Comparison of ENCODE assay signal across 21 mouse cellular contexts in the genomic region with DNA sequence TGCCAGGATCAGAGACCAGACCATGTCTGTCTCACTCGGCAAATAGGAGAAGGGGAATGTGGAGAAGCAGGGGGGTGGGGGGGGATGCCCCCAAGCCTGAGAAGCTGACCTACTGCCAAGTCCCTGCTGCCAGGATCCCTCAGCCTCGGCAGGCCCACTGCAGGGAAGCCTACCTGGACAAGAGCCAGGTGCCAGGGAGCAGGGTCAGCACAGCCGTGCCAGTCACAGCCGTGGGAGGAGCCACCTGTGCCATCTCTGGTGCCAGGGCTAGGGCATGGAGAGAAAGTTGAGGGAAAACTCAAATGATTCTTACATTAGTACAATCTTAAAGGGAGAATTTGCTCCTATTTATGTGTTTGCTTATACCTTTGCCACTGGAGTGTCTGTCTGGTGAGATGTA. TPM values are rescaled to one million over a fixed set of nuclear protein-coding genes. Genes with fewer than 3 reads are reported as not detected.
DNase-seq lines count a peak whose midpoint lies in the region; ATAC-seq lines count a peak whose summit lies in the region.
"Had no signal": no experiment of that assay in that cellular context is flagged by ENCODE, and none has a peak within 500 bp of the region (broad histone marks: within the 10 kb centered on the region; RNA-seq: fewer than 3 reads in every experiment).

No protein-coding gene starts in this region.

- H3K27ac ChIP-seq in hindbrain, embryonic 15.5 days (replicated peaks), result no peak overlapping the region
- H3K27ac ChIP-seq in hindbrain, embryonic 12.5 days, result no peak overlapping the region
- H3K27ac ChIP-seq in midbrain, embryonic 14.5 days (replicated peaks; ENCODE audit: low read depth, low read length), result no peak overlapping the region
- H3K27ac ChIP-seq in midbrain, embryonic 11.5 days (ENCODE audit: low read depth, low read length), result no peak overlapping the region
- no peak overlapping the region for H3K27ac ChIP-seq in midbrain, embryonic 16.5 days (ENCODE audit: low read length)
- H3K27ac ChIP-seq: heart, adult 2 months; heart, embryonic 15.5 days; midbrain, embryonic 12.5 days; neural tube, embryonic 12.5 days had no signal

- no peak for DNase-seq in midbrain, embryonic 14.5 days
- DNase-seq in midbrain, embryonic 11.5 days (ENCODE audit: low spot score, missing footprints), result no peak
- peak; percentile 82 for DNase-seq in cerebellum, adult 9-10 months
- no peak for DNase-seq in heart, postnatal 25 days (ENCODE audit: low spot score)
- DNase-seq in embryo, embryonic 11 days, result no peak
- DNase-seq: adrenal gland, postnatal 10 days; gastrocnemius, postnatal 10 days; heart, adult 2 months; kidney, adult 18-20 months; kidney, postnatal 25 days; lung, adult 2 months; lung, postnatal 36 days; thymus, postnatal 4 days had no signal

- H3K4me2 ChIP-seq in hindbrain, embryonic 15.5 days, result peak overlapping the region; percentile 83
- H3K4me2 ChIP-seq in hindbrain, embryonic 12.5 days (replicated peaks), result no peak overlapping the region
- H3K4me2 ChIP-seq in midbrain, embryonic 14.5 days (ENCODE audit: low read length), result peak overlapping the region; percentile 10; the same call in 1 of the 2 replicates
- no peak overlapping the region for H3K4me2 ChIP-seq in midbrain, embryonic 11.5 days
- peak overlapping the region; percentile 61 for H3K4me2 ChIP-seq in midbrain, embryonic 16.5 days (ENCODE audit: low read length)
- H3K4me2 ChIP-seq: liver, embryonic 11.5 days had no signal

- no peaks in the 10 kb centered on the region for H3K9me3 ChIP-seq in hindbrain, embryonic 15.5 days
- H3K9me3 ChIP-seq in hindbrain, embryonic 12.5 days (replicated peaks), result no peaks in the 10 kb centered on the region
- no peaks in the 10 kb centered on the region for H3K9me3 ChIP-seq in midbrain, embryonic 14.5 days (ENCODE audit: control insufficient read depth, low read length)
- no peaks in the 10 kb centered on the region for H3K9me3 ChIP-seq in midbrain, embryonic 11.5 days (ENCODE audit: control insufficient read depth, low read length)
- H3K9me3 ChIP-seq in midbrain, embryonic 16.5 days (replicated peaks; ENCODE audit: control insufficient read depth, low read length, poor library complexity, severe bottlenecking), result no peaks in the 10 kb centered on the region
- H3K9me3 ChIP-seq: heart, embryonic 15.5 days; midbrain, embryonic 12.5 days; neural tube, embryonic 12.5 days had no signal

- ATAC-seq in hindbrain, embryonic 15.5 days (ENCODE audit: low FRiP score, low read depth), result no peak
- ATAC-seq in hindbrain, embryonic 12.5 days (ENCODE audit: low FRiP score), result no peak
- ATAC-seq in midbrain, embryonic 14.5 days (ENCODE audit: low FRiP score, low TSS enrichment), result no peak
- no peak for ATAC-seq in midbrain, embryonic 11.5 days (ENCODE audit: low FRiP score)
- no peak for ATAC-seq in midbrain, embryonic 16.5 days

- no peak overlapping the region for H3K4me3 ChIP-seq in hindbrain, embryonic 15.5 days
- H3K4me3 ChIP-seq in hindbrain, embryonic 12.5 days, result no peak overlapping the region
- H3K4me3 ChIP-seq in midbrain, embryonic 14.5 days (replicated peaks; ENCODE audit: low read depth, low read length), result no peak overlapping the region
- H3K4me3 ChIP-seq in midbrain, embryonic 11.5 days (ENCODE audit: low read depth, low read length), result no peak overlapping the region
- H3K4me3 ChIP-seq in midbrain, embryonic 16.5 days (ENCODE audit: low read depth, low read length), result no peak overlapping the region
- H3K4me3 ChIP-seq: heart, adult 2 months; heart, embryonic 15.5 days; neural tube, embryonic 12.5 days had no signal

- peaks cover 5% of the 10 kb centered on the region for H3K27me3 ChIP-seq in hindbrain, embryonic 15.5 days
- H3K27me3 ChIP-seq in hindbrain, embryonic 12.5 days, result peaks cover 65% of the 10 kb centered on the region
- H3K27me3 ChIP-seq in midbrain, embryonic 14.5 days (ENCODE audit: control insufficient read depth, insufficient read depth, low read length), result peaks cover 48% of the 10 kb centered on the region
- H3K27me3 ChIP-seq in midbrain, embryonic 11.5 days (ENCODE audit: control insufficient read depth, insufficient read depth, low read length), result peaks cover 56% of the 10 kb centered on the region
- peaks cover 15% of the 10 kb centered on the region for H3K27me3 ChIP-seq in midbrain, embryonic 16.5 days (ENCODE audit: control insufficient read depth, insufficient read depth, low read depth, low read length)

- H3K4me1 ChIP-seq in hindbrain, embryonic 15.5 days (replicated peaks), result peaks cover 37% of the 10 kb centered on the region
- peaks cover 27% of the 10 kb centered on the region for H3K4me1 ChIP-seq in hindbrain, embryonic 12.5 days
- peaks cover 5% of the 10 kb centered on the region; the same call in 1 of the 2 replicates for H3K4me1 ChIP-seq in midbrain, embryonic 14.5 days (ENCODE audit: control insufficient read depth, insufficient read depth, low read length)
- peaks cover 13% of the 10 kb centered on the region for H3K4me1 ChIP-seq in midbrain, embryonic 11.5 days (ENCODE audit: control insufficient read depth, insufficient read depth, low read length)
- peaks cover 20% of the 10 kb centered on the region for H3K4me1 ChIP-seq in midbrain, embryonic 16.5 days (ENCODE audit: control insufficient read depth, insufficient read depth, low read length)

- 24% methylated on average over 4 of the region's 4 CpGs for WGBS in hindbrain, embryonic 15.5 days
- 65% methylated on average over 4 of the region's 4 CpGs for WGBS in hindbrain, embryonic 12.5 days
- WGBS in midbrain, embryonic 14.5 days, result 66% methylated on average over 4 of the region's 4 CpGs
- WGBS in midbrain, embryonic 11.5 days, result 77% methylated on average over 4 of the region's 4 CpGs
- WGBS in midbrain, embryonic 16.5 days, result 59% methylated on average over 4 of the region's 4 CpGs

- no peaks in the 10 kb centered on the region for H3K36me3 ChIP-seq in hindbrain, embryonic 15.5 days
- no peaks in the 10 kb centered on the region for H3K36me3 ChIP-seq in hindbrain, embryonic 12.5 days
- H3K36me3 ChIP-seq in midbrain, embryonic 14.5 days (ENCODE audit: control insufficient read depth, insufficient read depth, low read length), result no peaks in the 10 kb centered on the region
- no peaks in the 10 kb centered on the region for H3K36me3 ChIP-seq in midbrain, embryonic 11.5 days (ENCODE audit: control insufficient read depth, insufficient read depth, low read length)
- H3K36me3 ChIP-seq in midbrain, embryonic 16.5 days (ENCODE audit: control insufficient read depth, insufficient read depth, low read length), result no peaks in the 10 kb centered on the region
- H3K36me3 ChIP-seq: heart, embryonic 15.5 days; midbrain, embryonic 12.5 days; neural tube, embryonic 12.5 days had no signal

- intact Hi-C loops in heart, postnatal 25 days (cut with DNase I), result no loop called here

- H3K9ac ChIP-seq in hindbrain, embryonic 15.5 days, result no peak overlapping the region
- no peak overlapping the region for H3K9ac ChIP-seq in hindbrain, embryonic 12.5 days
- no peak overlapping the region for H3K9ac ChIP-seq in midbrain, embryonic 14.5 days (replicated peaks; ENCODE audit: low read length)
- H3K9ac ChIP-seq in midbrain, embryonic 11.5 days (ENCODE audit: low read length), result no peak overlapping the region
- H3K9ac ChIP-seq in midbrain, embryonic 16.5 days (ENCODE audit: low read depth, low read length), result no peak overlapping the region
- H3K9ac ChIP-seq: heart, embryonic 15.5 days; midbrain, embryonic 12.5 days; neural tube, embryonic 12.5 days had no signal

RNA-seq across cellular contexts. Expression of a gene that starts 2.3 kb away (rescaled TPM):
- polyA plus RNA-seq in hindbrain, embryonic 15.5 days (2015; fragmentation: Nextera tagmentation; extraction: Ambion mirVana), result 49.9 and 61.3 TPM in 2 replicates
- 13.1 TPM in 2 replicates for polyA plus RNA-seq in hindbrain, embryonic 12.5 days (2016; fragmentation: Nextera tagmentation; extraction: Ambion mirVana)
- 17.8 and 42.5 TPM in 2 replicates for polyA plus RNA-seq in midbrain, embryonic 14.5 days (2014; fragmentation: Nextera tagmentation; extraction: Ambion mirVana)
- polyA plus RNA-seq in midbrain, embryonic 11.5 days (2014; fragmentation: Nextera tagmentation; extraction: Ambion mirVana), result 1.3 and 2.1 TPM in 2 replicates
- polyA plus RNA-seq in midbrain, embryonic 16.5 days (2015; fragmentation: Nextera tagmentation; extraction: Ambion mirVana), result 55.0 and 62.1 TPM in 2 replicates
- 1 to 10 TPM; 1.5 to 1.8 TPM for total RNA-seq in heart, postnatal 25 days (2021)

RNA-seq across cellular contexts. Expression of a gene that starts 24.7 kb away (rescaled TPM):
- 68.7 and 69.6 TPM in 2 replicates for polyA plus RNA-seq in hindbrain, embryonic 15.5 days (2015; fragmentation: Nextera tagmentation; extraction: Ambion mirVana)
- polyA plus RNA-seq in hindbrain, embryonic 12.5 days (2016; fragmentation: Nextera tagmentation; extraction: Ambion mirVana), result 76.8 and 78.1 TPM in 2 replicates
- 77.8 and 83.8 TPM in 2 replicates for polyA plus RNA-seq in midbrain, embryonic 14.5 days (2014; fragmentation: Nextera tagmentation; extraction: Ambion mirVana)
- 62.9 and 72.1 TPM in 2 replicates for polyA plus RNA-seq in midbrain, embryonic 11.5 days (2014; fragmentation: Nextera tagmentation; extraction: Ambion mirVana)
- 69.0 and 76.5 TPM in 2 replicates for polyA plus RNA-seq in midbrain, embryonic 16.5 days (2015; fragmentation: Nextera tagmentation; extraction: Ambion mirVana)
- total RNA-seq in heart, postnatal 25 days (2021), result 10 to 100 TPM; 20.5 to 22.9 TPM

RNA-seq across cellular contexts. Expression of a gene that starts 31.7 kb away (rescaled TPM):
- 0.44 TPM in 1 of 2 replicates, not detected in the other for polyA plus RNA-seq in hindbrain, embryonic 15.5 days (2015; fragmentation: Nextera tagmentation; extraction: Ambion mirVana)
- 0.61 TPM in 1 of 2 replicates, not detected in the other for polyA plus RNA-seq in hindbrain, embryonic 12.5 days (2016; fragmentation: Nextera tagmentation; extraction: Ambion mirVana)
- polyA plus RNA-seq in midbrain, embryonic 14.5 days (2014; fragmentation: Nextera tagmentation; extraction: Ambion mirVana), result 0.26 TPM in 1 of 2 replicates, not detected in the other
- polyA plus RNA-seq in midbrain, embryonic 11.5 days (2014; fragmentation: Nextera tagmentation; extraction: Ambion mirVana), result 0.86 TPM in 1 of 2 replicates, not detected in the other
- 0.74 and 1.3 TPM in 2 replicates for polyA plus RNA-seq in midbrain, embryonic 16.5 days (2015; fragmentation: Nextera tagmentation; extraction: Ambion mirVana)
- under 1 TPM in 1 of 2 experiments, not detected in 1; 0.26 TPM for total RNA-seq in heart, postnatal 25 days (2021)
- polyA plus RNA-seq: embryonic facial prominence, embryonic 14.5 days; heart, embryonic 15.5 days; liver, embryonic 11.5 days had no signal

RNA-seq across cellular contexts. Expression of a gene that starts 32.2 kb away (rescaled TPM):
- 60.8 and 64.5 TPM in 2 replicates for polyA plus RNA-seq in hindbrain, embryonic 15.5 days (2015; fragmentation: Nextera tagmentation; extraction: Ambion mirVana)
- polyA plus RNA-seq in hindbrain, embryonic 12.5 days (2016; fragmentation: Nextera tagmentation; extraction: Ambion mirVana), result 34.7 and 38.0 TPM in 2 replicates
- 46.7 and 52.1 TPM in 2 replicates for polyA plus RNA-seq in midbrain, embryonic 14.5 days (2014; fragmentation: Nextera tagmentation; extraction: Ambion mirVana)
- polyA plus RNA-seq in midbrain, embryonic 11.5 days (2014; fragmentation: Nextera tagmentation; extraction: Ambion mirVana), result 17.1 and 18.8 TPM in 2 replicates
- polyA plus RNA-seq in midbrain, embryonic 16.5 days (2015; fragmentation: Nextera tagmentation; extraction: Ambion mirVana), result 73.2 and 73.7 TPM in 2 replicates
- 10 to 100 TPM; 27.9 to 33.5 TPM for total RNA-seq in heart, postnatal 25 days (2021)

RNA-seq across cellular contexts. Expression of a gene that starts 60.0 kb away (rescaled TPM):
- 6.4 and 7.2 TPM in 2 replicates for polyA plus RNA-seq in hindbrain, embryonic 15.5 days (2015; fragmentation: Nextera tagmentation; extraction: Ambion mirVana)
- 8.0 and 8.2 TPM in 2 replicates for polyA plus RNA-seq in hindbrain, embryonic 12.5 days (2016; fragmentation: Nextera tagmentation; extraction: Ambion mirVana)
- polyA plus RNA-seq in midbrain, embryonic 14.5 days (2014; fragmentation: Nextera tagmentation; extraction: Ambion mirVana), result 7.2 and 7.8 TPM in 2 replicates
- 3.0 and 4.2 TPM in 2 replicates for polyA plus RNA-seq in midbrain, embryonic 11.5 days (2014; fragmentation: Nextera tagmentation; extraction: Ambion mirVana)
- 5.7 and 6.0 TPM in 2 replicates for polyA plus RNA-seq in midbrain, embryonic 16.5 days (2015; fragmentation: Nextera tagmentation; extraction: Ambion mirVana)
- 10 to 100 TPM; 79.3 to 80.7 TPM for total RNA-seq in heart, postnatal 25 days (2021)

Comparison
In these comparisons a context has a peak if more than half of its experiments do, and no peak if none do; other contexts are left out.
1. H3K4me2 ChIP-seq: peak in hindbrain, embryonic 15.5 days (single experiment), midbrain, embryonic 14.5 days (single experiment) and midbrain, embryonic 16.5 days (single experiment); none in hindbrain, embryonic 12.5 days (single experiment) and midbrain, embryonic 11.5 days (single experiment).